Mouse (Mus musculus) spleen, postnatal 4 days (tissue): ENCODE results near the gene Lamc2.

Experiments
- DNase-seq, 2 experiments: peaks; one replicate each; pipeline ENCODE4 v3.0.0; 2022; ENCODE audit warnings: low spot score in 2 of 2

Lamc2 gene

GRCm38 (mm10) chr1:153126491-153127381 is 59.5 kb downstream of the Lamc2 start:
- DNase-seq, result no peak

GRCm38 (mm10) chr1:153125287-153126275 is 60.7 kb downstream of the Lamc2 start:
- no peak for DNase-seq

DNA sequence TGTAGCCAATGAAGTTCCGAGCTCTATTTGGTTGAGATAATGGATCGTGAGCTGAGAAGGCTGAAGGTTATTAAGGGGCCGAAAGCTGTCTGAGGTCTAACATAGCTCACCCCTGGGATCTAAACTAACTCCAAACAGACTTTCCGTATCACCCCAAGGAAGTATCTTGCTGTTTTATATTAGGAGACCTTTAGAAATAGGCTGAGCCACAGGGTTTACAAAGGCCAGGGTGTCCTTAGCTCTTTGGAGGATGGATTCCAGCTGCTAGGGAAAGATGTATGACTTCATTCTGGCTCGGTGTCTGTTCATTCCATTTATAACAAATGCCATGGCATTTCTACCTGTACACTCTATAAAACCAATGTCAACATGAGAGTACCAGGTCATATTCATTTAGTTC is 61.7 kb downstream of the Lamc2 start:
- no peak for DNase-seq

GRCm38 (mm10) chr1:153122764-153123163 is 63.5 kb downstream of the Lamc2 start:
- DNase-seq, result no peak

GRCm38 (mm10) chr1:153121320-153121719 is 64.9 kb downstream of the Lamc2 start:
- no peak for DNase-seq

GRCm38 (mm10) chr1:153120544-153120943 is 65.7 kb downstream of the Lamc2 start:
- DNase-seq, result no peak

GRCm38 (mm10) chr1:153115315-153115714 is 70.9 kb downstream of the Lamc2 start:
- no peak for DNase-seq

DNA sequence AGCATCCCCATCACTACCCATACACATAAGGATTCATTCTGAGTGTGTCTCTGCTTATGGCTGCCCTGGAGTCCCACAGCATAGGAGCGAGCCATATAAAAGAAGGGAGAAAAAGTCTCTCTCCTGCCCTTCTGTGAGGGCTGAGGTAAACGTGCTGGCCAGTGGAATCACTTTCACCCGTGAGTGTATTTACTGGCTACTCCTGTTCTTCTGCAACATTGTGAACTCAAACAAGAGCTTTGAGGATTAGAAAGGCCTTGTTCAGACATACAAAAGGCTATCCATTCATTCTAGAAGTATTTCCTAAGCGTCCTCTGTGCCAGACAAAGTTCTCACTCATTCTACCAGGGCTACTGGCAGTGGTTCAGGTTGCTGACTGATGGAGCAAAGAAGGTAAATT is 74.7 kb downstream of the Lamc2 start:
- DNase-seq, result no peak

GRCm38 (mm10) chr1:153109836-153110235 is 76.4 kb downstream of the Lamc2 start:
- no peak for DNase-seq

- DNase-seq, result no peak
These were observed 76.9 kb downstream of the Lamc2 start for GRCm38 (mm10) chr1:153109346-153109745.

GRCm38 (mm10) chr1:153107866-153108265 is 78.4 kb downstream of the Lamc2 start:
- no peak for DNase-seq

DNA sequence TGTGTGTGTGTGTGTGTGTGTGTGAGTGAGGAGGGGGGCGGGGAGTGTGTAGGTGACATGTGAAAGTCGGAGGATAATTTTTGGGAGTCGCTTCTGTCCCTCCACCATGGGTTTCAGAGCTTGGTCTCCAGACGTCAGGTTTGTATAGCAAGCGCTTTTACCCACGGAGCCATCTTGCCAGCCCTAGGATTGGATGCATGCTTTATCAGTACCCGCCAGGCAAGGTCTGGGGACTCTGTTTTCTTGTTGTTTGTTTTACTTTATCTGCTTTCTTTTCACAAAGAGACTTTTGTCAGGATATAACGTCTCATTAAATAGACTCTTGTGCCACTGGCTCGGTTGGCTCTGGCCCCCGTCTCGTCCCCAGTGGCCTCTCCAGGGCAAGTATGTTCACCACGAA is 81.4 kb downstream of the Lamc2 start:
- no peak for DNase-seq

- no peak for DNase-seq
These were observed 83.1 kb downstream of the Lamc2 start for GRCm38 (mm10) chr1:153103186-153103554.

DNA sequence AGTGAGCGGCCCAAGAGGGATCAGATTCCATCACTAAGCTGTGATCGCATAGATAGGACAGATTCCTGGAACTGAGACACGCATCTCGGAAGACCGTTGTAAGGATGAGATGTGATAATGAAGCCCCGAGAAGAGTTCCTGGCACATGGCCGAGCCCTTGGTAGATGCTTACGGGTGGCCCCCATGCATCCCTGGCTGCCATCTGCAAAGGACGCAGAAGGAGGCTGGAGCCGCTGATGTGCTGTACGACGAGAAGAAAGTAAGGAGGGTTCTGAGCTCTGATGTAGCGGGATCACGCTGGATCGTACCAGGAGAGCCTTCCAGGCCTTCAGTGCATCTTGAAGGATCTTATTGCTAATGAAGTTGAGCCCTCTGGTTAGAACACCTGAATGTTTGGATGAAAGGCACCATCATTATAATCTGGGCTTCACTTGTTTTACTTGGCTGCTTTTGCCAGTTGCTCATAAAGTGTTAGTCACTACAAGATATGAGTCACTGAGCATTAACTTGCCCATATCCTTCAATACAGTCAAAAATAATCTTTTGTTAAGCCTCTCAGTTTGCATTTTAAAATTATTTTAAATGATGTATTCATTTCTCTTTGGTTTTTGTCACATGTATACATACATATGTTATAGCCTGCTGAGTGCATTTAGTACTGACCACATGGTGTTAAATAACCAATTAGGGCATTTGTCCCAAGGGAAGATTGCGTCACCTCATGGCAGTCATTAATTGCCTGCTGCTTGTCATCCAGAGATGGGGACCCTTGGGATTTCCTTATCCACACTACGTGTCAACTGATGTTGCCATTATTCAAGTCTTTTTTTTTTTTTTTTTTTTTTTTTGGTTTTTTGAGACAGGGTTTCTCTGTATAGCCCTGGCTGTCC is 83.7 kb downstream of the Lamc2 start:
- no peak for DNase-seq

- DNase-seq, result peak; percentile 44 to 76
These were observed 84.8 kb downstream of the Lamc2 start for GRCm38 (mm10) chr1:153101327-153101880.

DNA sequence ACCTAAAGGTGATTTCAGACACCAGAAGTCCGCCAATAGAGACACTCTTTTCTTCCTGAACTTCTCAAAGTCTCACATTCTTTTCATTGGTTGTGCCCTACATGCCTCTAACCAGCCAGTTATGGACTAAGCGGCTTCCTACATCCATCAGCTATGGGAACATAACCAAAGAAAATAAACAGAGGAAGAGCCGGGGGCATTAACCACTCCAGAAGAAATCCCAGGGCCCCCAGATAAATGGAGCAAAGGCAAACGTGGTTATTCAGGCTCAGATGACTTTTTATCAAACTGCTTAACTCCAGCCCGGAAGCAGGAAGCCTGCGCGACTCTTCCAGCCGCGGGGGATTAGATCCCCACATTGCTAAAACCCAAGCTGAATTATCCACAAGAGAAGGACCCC is 85.3 kb downstream of the Lamc2 start:
- no peak for DNase-seq

DNA sequence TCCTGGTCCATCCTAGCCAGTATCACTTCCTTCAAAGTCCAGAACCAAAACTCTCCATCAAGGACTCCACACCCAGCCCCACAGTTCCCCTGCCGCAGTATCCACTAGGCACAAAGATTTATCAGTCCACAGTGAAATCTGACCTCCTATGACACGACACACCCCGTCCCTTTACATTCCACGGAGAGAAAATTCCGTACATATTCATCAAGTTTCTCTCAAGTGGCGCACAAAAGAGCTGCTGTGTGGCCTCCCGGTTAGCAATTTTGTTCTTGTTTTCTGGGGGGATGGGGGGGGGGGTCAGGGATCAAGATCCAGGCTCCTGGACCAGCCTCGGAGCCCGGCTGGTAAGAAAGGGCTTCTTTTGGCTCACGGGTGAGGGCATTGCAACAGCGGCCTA is 87.7 kb downstream of the Lamc2 start:
- DNase-seq, result no peak

DNA sequence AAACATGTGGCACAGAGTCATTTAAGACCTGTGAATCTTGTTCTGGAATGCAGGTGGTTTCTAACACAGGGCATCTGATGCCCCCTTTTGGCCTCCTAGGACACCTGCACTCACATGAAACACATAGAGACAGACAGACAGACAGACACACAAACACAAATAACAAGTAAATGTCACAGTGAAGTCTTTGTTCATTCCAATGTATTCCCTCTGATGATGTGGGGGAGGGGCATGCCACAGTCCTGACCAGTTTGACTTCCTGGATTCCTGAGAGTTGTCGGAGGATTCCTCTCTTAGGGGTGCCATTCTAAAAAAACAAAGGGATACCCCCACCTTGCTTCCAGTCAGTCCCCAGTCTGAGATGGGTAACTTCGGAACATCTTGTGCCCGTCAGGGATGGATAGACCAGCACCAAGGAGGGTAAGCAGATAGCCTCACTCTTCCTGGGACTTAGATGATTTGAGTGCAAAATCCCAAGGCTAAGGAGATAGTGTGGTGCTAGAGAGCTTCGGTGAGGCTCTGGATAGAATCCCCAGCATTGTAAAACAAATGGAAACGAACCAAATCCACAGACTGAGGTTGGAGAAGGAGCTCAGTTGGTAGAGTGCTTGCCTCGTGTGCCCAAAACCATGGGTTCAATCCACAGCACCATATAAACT is 89.1 kb downstream of the Lamc2 start:
- no peak for DNase-seq

GRCm38 (mm10) chr1:153095826-153096727 is 90.2 kb downstream of the Lamc2 start:
- DNase-seq, result no peak

DNA sequence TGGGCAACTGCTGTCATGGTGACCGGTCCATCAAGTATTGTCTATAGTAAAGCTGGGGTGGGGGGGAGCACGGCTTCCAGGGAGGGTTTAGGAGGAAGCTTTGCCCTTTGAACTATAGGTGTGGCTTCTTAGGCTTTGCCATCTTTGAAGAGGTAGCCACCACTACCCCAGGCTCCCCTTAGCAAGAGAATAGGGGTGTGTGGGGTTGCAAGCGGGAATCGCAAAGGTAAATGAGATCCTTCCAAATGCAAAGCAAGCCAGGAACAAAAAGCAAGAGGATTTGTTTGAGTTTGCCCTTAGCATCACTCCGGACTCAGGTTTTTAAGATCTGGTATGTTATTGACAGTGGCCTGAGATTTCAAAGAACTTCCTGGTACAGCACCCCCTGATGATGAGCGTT is 90.9 kb downstream of the Lamc2 start:
- no peak for DNase-seq
